Mouse (Mus musculus) forebrain, postnatal 0 days (tissue): Measurements from ENCODE around the gene Cdyl2. TPM values are rescaled to one million over a fixed set of nuclear protein-coding genes. Genes with fewer than 3 reads are reported as not detected.

Source experiments
- ATAC-seq: fragments of 200-750 bp; cut with Nextera tagmentation; 2 replicates; pipeline ENCODE4 v1.8.0; 2017; ENCODE audit warnings: mild to moderate bottlenecking, moderate library complexity
- DNase-seq: peaks from one replicate; pipeline ENCODE4 v3.0.0-alpha.2; 2015
- H3K27ac ChIP-seq: fragments of 300-500 bp; sonication (generic); 2 replicates; pipeline ENCODE4 v1.5.1; 2014; ENCODE audit warnings: low read depth, mild to moderate bottlenecking, antibody characterized with exemption, low read length, moderate library complexity, mixed read lengths
- H3K27me3 ChIP-seq: fragments of 300-500 bp; sonication (generic); 2 replicates; pipeline ENCODE4 v1.6.1; 2014; ENCODE audit warnings: mild to moderate bottlenecking, low read length, mixed read lengths; ENCODE audit not compliant: insufficient read depth
- H3K36me3 ChIP-seq: fragments of 300-500 bp; sonication (generic); 2 replicates; pipeline ENCODE4 v1.6.1; 2014; ENCODE audit warnings: mild to moderate bottlenecking, moderate library complexity; ENCODE audit not compliant: insufficient read depth
- H3K4me1 ChIP-seq: fragments of 300-500 bp; sonication (generic); 2 replicates; pipeline ENCODE4 v1.6.1; 2014; ENCODE audit warnings: antibody characterized with exemption; ENCODE audit not compliant: insufficient read depth
- H3K4me2 ChIP-seq: fragments of 300-500 bp; sonication (generic); 2 replicates; pipeline ENCODE4 v1.6.1; 2014; ENCODE audit warnings: low read depth, mild to moderate bottlenecking, moderate library complexity
- H3K4me3 ChIP-seq: fragments of 300-500 bp; sonication (generic); 2 replicates; pipeline ENCODE4 v1.5.1; 2014; ENCODE audit warnings: low read depth, low read length, mixed read lengths
- H3K9ac ChIP-seq: fragments of 300-500 bp; sonication (generic); 2 replicates; pipeline ENCODE4 v1.6.1; 2014; ENCODE audit warnings: mild to moderate bottlenecking
- H3K9me3 ChIP-seq: fragments of 300-500 bp; sonication (generic); 2 replicates; pipeline ENCODE4 v1.6.1; 2016; ENCODE audit warnings: low read length
- CTCF ChIP-seq: sonication (generic); IDR thresholded peaks from 2 replicates; pipeline ENCODE4 v1.5.1; 2016; ENCODE audit warnings: antibody characterized with exemption, control low read depth, low read depth
- WGBS: fragments of 180-500 bp; shearing (Covaris S2); extraction: QIAGEN DNeasy Blood & Tissue Kit; methylation state at CpG from one replicate; pipeline ENCODE4 v1.1.7; 2014; 5-methylcytosine and 5-hydroxymethylcytosine counted together
- polyA plus RNA-seq: library from polyadenylated mRNA; unstranded; fragments of >200 nt; fragmentation: Nextera tagmentation; extraction: Ambion mirVana; gene quantifications from 2 replicates; pipeline ENCODE4 v1.2.1, GENCODE M21; 2015
- total RNA-seq: library from RNA; depleted of rRNA; stranded (reverse); fragments of >200 nt; gene quantifications from 2 replicates; pipeline ENCODE4 v1.2.3, GENCODE M21; 2014

The Cdyl2 gene
- total and polyA plus RNA-seq, 2 experiments from 2014 or later: 10.8 to 11.9 TPM

- Histone ChIP-seq H3K27ac (no peak overlapping the region), H3K4me2 (no peak overlapping the region), H3K4me3 (no peak overlapping the region), H3K36me3 (0 out of 2 replicates have a peak, but pooled peaks cover 5% of the 10 kb centered on the region), H3K9ac (no peak overlapping the region), H3K9me3 (no peaks in the 10 kb centered on the region), H3K4me1 (no peaks in the 10 kb centered on the region), H3K27me3 (no peaks in the 10 kb centered on the region)
- ATAC-seq (no peak), DNase-seq (no peak)
- no peak for TF ChIP-seq CTCF
- 93% methylated on average over 10 of the region's 10 CpGs for WGBS
These were observed 114.0 kb downstream of the Cdyl2 start for GRCm38 (mm10) chr8:116618797-116619196.

- Histone ChIP-seq H3K9me3 (no peaks in the 10 kb centered on the region), H3K4me3 (no peak overlapping the region), H3K36me3 (no peaks in the 10 kb centered on the region), H3K9ac (no peak overlapping the region), H3K4me1 (no peaks in the 10 kb centered on the region), H3K4me2 (no peak overlapping the region), H3K27me3 (no peaks in the 10 kb centered on the region), H3K27ac (no peak overlapping the region)
- DNase-seq: no peak
- WGBS: 85% methylated on average over 4 of the region's 4 CpGs
- no peak for TF ChIP-seq CTCF
- ATAC-seq: no peak
These were observed 114.9 kb downstream of the Cdyl2 start for GRCm38 (mm10) chr8:116617891-116618290.

GRCm38 (mm10) chr8:116616369-116616768 lies 116.4 kb downstream of the Cdyl2 start:
- TF ChIP-seq CTCF: no peak
- H3K4me3 ChIP-seq: no peak overlapping the region
- ATAC-seq (no peak), DNase-seq (no peak)
- H3K4me2 ChIP-seq: no peak overlapping the region
- no peak overlapping the region for H3K9ac ChIP-seq
- no peaks in the 10 kb centered on the region for H3K9me3 ChIP-seq
- H3K4me1 ChIP-seq: no peaks in the 10 kb centered on the region
- H3K27ac ChIP-seq: no peak overlapping the region
- H3K27me3 ChIP-seq: no peaks in the 10 kb centered on the region
- H3K36me3 ChIP-seq: no peaks in the 10 kb centered on the region

- no peaks in the 10 kb centered on the region for H3K4me1 ChIP-seq
- TF ChIP-seq CTCF: no peak
- no peak overlapping the region for H3K9ac ChIP-seq
- no peaks in the 10 kb centered on the region for H3K36me3 ChIP-seq
- no peak overlapping the region for H3K4me3 ChIP-seq
- WGBS: 57% methylated on average over 7 of the region's 7 CpGs
- DNase-seq (no peak), ATAC-seq (no peak)
- no peak overlapping the region for H3K4me2 ChIP-seq
- H3K27me3 ChIP-seq: no peaks in the 10 kb centered on the region
- no peak overlapping the region for H3K27ac ChIP-seq
- H3K9me3 ChIP-seq: no peaks in the 10 kb centered on the region
These were observed 117.9 kb downstream of the Cdyl2 start for GRCm38 (mm10) chr8:116614901-116615300.

GRCm38 (mm10) chr8:116606171-116606570 lies 126.6 kb downstream of the Cdyl2 start:
- Histone ChIP-seq H3K36me3 (no peaks in the 10 kb centered on the region), H3K9ac (no peak overlapping the region), H3K4me2 (no peak overlapping the region), H3K9me3 (no peaks in the 10 kb centered on the region), H3K4me1 (no peaks in the 10 kb centered on the region), H3K27me3 (no peaks in the 10 kb centered on the region), H3K4me3 (no peak overlapping the region), H3K27ac (no peak overlapping the region)
- TF ChIP-seq CTCF: no peak
- ATAC-seq: no peak
- DNase-seq: no peak
- 57% methylated on average over 13 of the region's 13 CpGs for WGBS

- Histone ChIP-seq H3K9me3 (no peaks in the 10 kb centered on the region), H3K4me1 (no peaks in the 10 kb centered on the region), H3K4me3 (no peak overlapping the region), H3K9ac (no peak overlapping the region), H3K36me3 (no peaks in the 10 kb centered on the region), H3K27me3 (no peaks in the 10 kb centered on the region), H3K27ac (no peak overlapping the region), H3K4me2 (no peak overlapping the region)
- DNase-seq (no peak), ATAC-seq (no peak)
- WGBS: 91% methylated on average over 4 of the region's 4 CpGs
- peak; percentile 32; the same call in 1 of the 2 replicates for TF ChIP-seq CTCF
These were observed 130.0 kb downstream of the Cdyl2 start for GRCm38 (mm10) chr8:116602806-116603205.

GRCm38 (mm10) chr8:116599728-116600127 lies 133.1 kb downstream of the Cdyl2 start:
- Histone ChIP-seq H3K4me2 (no peak overlapping the region), H3K9me3 (no peaks in the 10 kb centered on the region), H3K4me3 (no peak overlapping the region), H3K4me1 (no peaks in the 10 kb centered on the region), H3K27ac (no peak overlapping the region), H3K9ac (no peak overlapping the region), H3K27me3 (no peaks in the 10 kb centered on the region), H3K36me3 (no peaks in the 10 kb centered on the region)
- TF ChIP-seq CTCF: no peak
- 87% methylated on average over 6 of the region's 6 CpGs for WGBS
- ATAC-seq (no peak), DNase-seq (no peak)

GRCm38 (mm10) chr8:116591226-116591625 lies 141.6 kb downstream of the Cdyl2 start:
- Histone ChIP-seq H3K4me2 (no peak overlapping the region), H3K27me3 (no peaks in the 10 kb centered on the region), H3K4me1 (no peaks in the 10 kb centered on the region), H3K4me3 (no peak overlapping the region), H3K9me3 (no peaks in the 10 kb centered on the region), H3K36me3 (no peaks in the 10 kb centered on the region), H3K27ac (no peak overlapping the region), H3K9ac (no peak overlapping the region)
- TF ChIP-seq CTCF: no peak
- WGBS: 87% methylated on average over 10 of the region's 10 CpGs
- ATAC-seq (no peak), DNase-seq (no peak)
